Mouse (Mus musculus) hindbrain, postnatal 0 days (tissue): ENCODE results near the gene Gm10974. TPM values are rescaled to one million over a fixed set of nuclear protein-coding genes. Genes with fewer than 3 reads are reported as not detected.

Source experiments
- ATAC-seq: fragments of 200-750 bp; cut with Nextera tagmentation; 2 replicates; pipeline ENCODE4 v1.8.0; 2017; ENCODE audit warnings: mild to moderate bottlenecking, moderate TSS enrichment, moderate library complexity
- DNase-seq: peaks from one replicate; pipeline ENCODE4 v3.0.0-alpha.2; 2015; ENCODE audit warnings: low spot score
- H3K27ac ChIP-seq: fragments of 300-500 bp; sonication (generic); 2 replicates; pipeline ENCODE4 v1.5.1; 2014; ENCODE audit warnings: mild to moderate bottlenecking
- H3K27me3 ChIP-seq: fragments of 300-500 bp; sonication (generic); 2 replicates; pipeline ENCODE4 v1.6.1; 2014; ENCODE audit warnings: low read length, mixed read lengths; ENCODE audit not compliant: insufficient read depth
- H3K36me3 ChIP-seq: fragments of 300-500 bp; sonication (generic); 2 replicates; pipeline ENCODE4 v1.6.1; 2014; ENCODE audit warnings: low read length, mixed read lengths; ENCODE audit not compliant: insufficient read depth
- H3K4me1 ChIP-seq: fragments of 300-500 bp; sonication (generic); 2 replicates; pipeline ENCODE4 v1.6.1; 2014; ENCODE audit warnings: antibody characterized with exemption, low read length, mixed read lengths; ENCODE audit not compliant: insufficient read depth
- H3K4me2 ChIP-seq: fragments of 300-500 bp; sonication (generic); 2 replicates; pipeline ENCODE4 v1.6.1; 2014; ENCODE audit warnings: low read depth, mild to moderate bottlenecking, low read length, moderate library complexity, mixed read lengths
- H3K4me3 ChIP-seq: fragments of 300-500 bp; sonication (generic); 2 replicates; pipeline ENCODE4 v1.5.1; 2014; ENCODE audit warnings: low read length
- H3K9ac ChIP-seq: fragments of 300-500 bp; sonication (generic); replicated peaks from 2 replicates; pipeline ENCODE4 v1.6.1; 2014; ENCODE audit warnings: mild to moderate bottlenecking, low read length, moderate library complexity, mixed read lengths
- H3K9me3 ChIP-seq: fragments of 300-500 bp; sonication (generic); 2 replicates; pipeline ENCODE4 v1.6.1; 2016; ENCODE audit warnings: low read length, mixed read lengths
- CTCF ChIP-seq: IDR thresholded peaks from 2 replicates; pipeline ENCODE4 v1.5.1; 2016; ENCODE audit warnings: antibody characterized with exemption, control low read depth, low read depth
- WGBS: fragments of 180-500 bp; shearing (Covaris S2); extraction: QIAGEN DNeasy Blood & Tissue Kit; methylation state at CpG from one replicate; pipeline ENCODE4 v1.1.7; 2014; 5-methylcytosine and 5-hydroxymethylcytosine counted together
- polyA plus RNA-seq: library from polyadenylated mRNA; unstranded; fragments of >200 nt; fragmentation: Nextera tagmentation; extraction: Ambion mirVana; gene quantifications from 2 replicates; pipeline ENCODE4 v1.2.1, GENCODE M21; 2015
- total RNA-seq: library from RNA; depleted of rRNA; stranded (reverse); fragments of >200 nt; gene quantifications from 2 replicates; pipeline ENCODE4 v1.2.3, GENCODE M21; 2014

The Gm10974 gene
- total and polyA plus RNA-seq, 2 experiments from 2014 or later = not detected

- H3K4me3 ChIP-seq = no peak overlapping the region
- TF ChIP-seq CTCF = peak; percentile 95
- H3K4me2 ChIP-seq = no peak overlapping the region
- WGBS = 71% methylated on average over 6 of the region's 6 CpGs
- DNase-seq (peak; percentile 68), ATAC-seq (0 out of 2 replicates have a peak, but pooled peaks have one; percentile 41)
- H3K27me3 ChIP-seq = no peaks in the 10 kb centered on the region
- no peaks in the 10 kb centered on the region for H3K4me1 ChIP-seq
- no peaks in the 10 kb centered on the region for H3K9me3 ChIP-seq
- H3K9ac ChIP-seq = no peak overlapping the region
- H3K27ac ChIP-seq = no peak overlapping the region
- H3K36me3 ChIP-seq = no peaks in the 10 kb centered on the region
Measured at GRCm38 (mm10) chr7:66409433-66409832, 43.7 kb downstream of the Gm10974 start.

GRCm38 (mm10) chr7:66413093-66413492 lies 47.4 kb downstream of the Gm10974 start:
- 48% methylated on average over 7 of the region's 7 CpGs for WGBS
- peak; percentile 61 for DNase-seq
- Histone ChIP-seq H3K9me3 (no peaks in the 10 kb centered on the region), H3K4me3 (no peak overlapping the region), H3K27me3 (no peaks in the 10 kb centered on the region), H3K27ac (no peak overlapping the region), H3K36me3 (no peaks in the 10 kb centered on the region), H3K4me1 (no peaks in the 10 kb centered on the region), H3K4me2 (no peak overlapping the region), H3K9ac (no peak overlapping the region)
- 0 out of 2 replicates have a peak, but pooled peaks have one; percentile 3 for TF ChIP-seq CTCF
- ATAC-seq = peak; percentile 81

- Histone ChIP-seq H3K27me3 (no peaks in the 10 kb centered on the region), H3K27ac (no peak overlapping the region), H3K4me2 (no peak overlapping the region), H3K4me1 (no peaks in the 10 kb centered on the region), H3K9me3 (no peaks in the 10 kb centered on the region), H3K36me3 (no peaks in the 10 kb centered on the region), H3K4me3 (no peak overlapping the region), H3K9ac (no peak overlapping the region)
- no peak for TF ChIP-seq CTCF
- WGBS = 83% methylated on average over 4 of the region's 4 CpGs
- DNase-seq (no peak), ATAC-seq (no peak)
Measured at GRCm38 (mm10) chr7:66416829-66417228, 51.1 kb downstream of the Gm10974 start.

DNA sequence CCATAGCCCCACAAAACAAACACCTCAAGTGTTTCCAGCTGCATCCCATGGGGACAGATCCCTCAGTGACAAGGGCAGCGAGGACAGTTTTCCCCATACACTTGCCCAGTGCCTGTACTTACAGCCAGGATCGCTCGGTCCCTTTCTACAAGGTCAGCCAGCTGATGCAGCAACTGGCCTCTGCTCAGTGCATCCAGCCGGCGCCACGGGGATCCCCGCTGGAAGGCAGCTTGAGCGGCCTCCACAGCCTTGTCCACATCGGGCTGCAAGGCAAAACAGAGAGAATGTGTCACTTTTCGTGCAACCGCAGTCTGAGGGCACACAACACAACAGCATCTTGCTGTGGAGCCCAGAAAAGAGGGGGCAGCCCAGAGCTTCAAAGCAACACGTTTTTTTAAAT lies 53.3 kb downstream of the Gm10974 start:
- no peaks in the 10 kb centered on the region for H3K27me3 ChIP-seq
- DNase-seq (no peak), ATAC-seq (no peak)
- H3K9me3 ChIP-seq = no peaks in the 10 kb centered on the region
- no peaks in the 10 kb centered on the region for H3K4me1 ChIP-seq
- H3K4me2 ChIP-seq = no peak overlapping the region
- no peak for TF ChIP-seq CTCF
- H3K9ac ChIP-seq = no peak overlapping the region
- H3K36me3 ChIP-seq = no peaks in the 10 kb centered on the region
- no peak overlapping the region for H3K27ac ChIP-seq
- 42% methylated on average over 12 of the region's 12 CpGs for WGBS
- no peak overlapping the region for H3K4me3 ChIP-seq

- DNase-seq (no peak), ATAC-seq (no peak)
- 69% methylated on average over 8 of the region's 8 CpGs for WGBS
- Histone ChIP-seq H3K4me2 (no peak overlapping the region), H3K27ac (no peak overlapping the region), H3K4me1 (no peaks in the 10 kb centered on the region), H3K9ac (no peak overlapping the region), H3K9me3 (no peaks in the 10 kb centered on the region), H3K27me3 (peaks cover 17% of the 10 kb centered on the region), H3K36me3 (no peaks in the 10 kb centered on the region), H3K4me3 (no peak overlapping the region)
- no peak for TF ChIP-seq CTCF
Measured at GRCm38 (mm10) chr7:66421903-66422302, 56.2 kb downstream of the Gm10974 start.

DNA sequence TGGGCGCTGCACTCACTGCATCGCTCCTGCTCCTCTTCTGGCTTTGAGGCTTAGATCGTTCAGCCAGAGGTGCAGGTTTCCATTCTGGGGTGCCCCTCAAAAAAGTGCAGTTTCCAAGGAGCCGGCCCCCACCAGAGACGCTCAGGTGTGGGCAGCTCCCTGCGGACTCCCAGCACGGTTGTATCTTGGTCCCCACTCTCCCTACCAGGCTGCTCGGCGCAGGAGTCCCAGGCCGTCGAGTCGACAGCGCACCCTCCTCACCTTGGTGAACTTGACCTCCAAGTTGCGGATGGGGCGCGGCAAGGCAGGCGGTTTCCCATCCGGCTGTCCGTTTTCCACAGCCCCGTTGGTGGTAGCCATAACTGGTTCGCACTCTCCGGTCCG lies 61.3 kb downstream of the Gm10974 start:
- Histone ChIP-seq H3K4me2 (peak overlapping the region; percentile 89), H3K4me1 (peaks cover 10% of the 10 kb centered on the region), H3K4me3 (peak overlapping the region; percentile 43), H3K9ac (0 out of 2 replicates have a peak overlapping the region, but pooled peaks have one; percentile 17), H3K27ac (no peak overlapping the region), H3K9me3 (no peaks in the 10 kb centered on the region), H3K36me3 (no peaks in the 10 kb centered on the region), H3K27me3 (peaks cover 37% of the 10 kb centered on the region)
- 2% methylated on average over 23 of the region's 23 CpGs for WGBS
- no peak for TF ChIP-seq CTCF
- ATAC-seq (peak; percentile 43; the same call in 1 of the 2 replicates), DNase-seq (no peak)

DNA sequence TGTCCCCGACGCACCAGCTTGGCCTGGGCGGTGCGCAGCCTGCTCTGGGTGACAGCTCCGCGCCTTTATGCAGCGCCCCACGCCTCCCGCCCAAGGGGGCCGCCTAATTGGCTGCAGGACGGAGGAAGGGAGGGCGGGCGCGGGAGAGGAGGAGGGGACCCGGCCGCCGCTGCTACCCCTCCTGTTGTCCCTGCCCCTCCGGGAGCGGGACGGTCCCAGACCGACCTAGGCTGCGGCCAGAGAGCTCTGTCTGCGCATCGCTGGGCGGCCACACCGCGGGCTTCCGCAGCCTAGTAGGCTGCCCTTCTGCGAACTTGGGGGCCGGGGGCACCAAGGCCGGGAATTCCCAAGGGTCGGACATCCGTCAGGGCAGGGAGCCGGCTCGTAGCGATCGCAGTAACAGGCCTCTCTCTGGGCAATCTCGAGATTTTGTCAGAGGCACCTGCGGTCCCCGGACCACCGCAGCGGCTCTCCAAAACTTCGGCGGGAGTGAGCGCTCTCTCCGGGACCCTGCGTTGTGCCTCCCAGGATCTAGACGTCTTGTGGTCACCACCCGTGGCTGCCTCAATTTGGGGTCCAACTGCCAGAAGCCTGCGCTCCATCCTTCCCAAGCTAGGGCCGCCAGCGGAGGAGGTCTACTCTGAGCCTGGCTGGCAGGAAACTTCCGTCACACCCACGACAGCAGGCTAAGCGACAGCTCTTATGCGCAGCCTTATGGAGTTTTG lies 61.9 kb downstream of the Gm10974 start, which contains the start of gene Aldh1a3:
Gene Aldh1a3 (minus strand): TSS at position 81 of the 725 bp plus-strand sequence.
- H3K36me3 ChIP-seq = no peaks in the 10 kb centered on the region
- H3K27me3 ChIP-seq = peaks cover 37% of the 10 kb centered on the region
- ATAC-seq (peak; percentile 73; the same call in 1 of the 2 replicates), DNase-seq (peak; percentile 20)
- H3K4me2 ChIP-seq = peak within 1 kb of the TSS; percentile 89
- H3K9ac ChIP-seq = 0 out of 2 replicates have a peak within 1 kb of the TSS, but pooled peaks have one; percentile 17
- no peak within 1 kb of the TSS for H3K27ac ChIP-seq
- TF ChIP-seq CTCF = no peak
- H3K9me3 ChIP-seq = no peaks in the 10 kb centered on the region
- peak within 1 kb of the TSS; percentile 43 for H3K4me3 ChIP-seq
- peaks cover 10% of the 10 kb centered on the region for H3K4me1 ChIP-seq
- WGBS = under 1% methylated on average over 54 of the region's 56 CpGs
